ENCODE assay signal across 8 mouse cellular contexts in genomic region chr4:72199571-72200558, GRCm38 (mm10). TPM values are rescaled to one million over a fixed set of nuclear protein-coding genes. Genes with fewer than 3 reads are reported as not detected.
DNase-seq lines count a peak whose midpoint lies in the region; ATAC-seq and TF ChIP-seq lines count a peak whose summit lies in the region.

No protein-coding gene starts in this region.

- TF ChIP-seq EP300 in MEL (IDR thresholded peaks at IDR 0.05; ENCODE audit: low read depth in 1 of 2, low read length in 2 of 2), result no peak

- TF ChIP-seq POLR2A in MEL (IDR thresholded peaks at IDR 0.05; ENCODE audit: control insufficient read depth in 1 of 2, insufficient read depth in 1 of 2, low read depth in 1 of 2, low read length in 2 of 2, poor library complexity in 1 of 2), result no peak
- TF ChIP-seq POLR2A in spleen, adult 2 months (IDR thresholded peaks at IDR 0.05; ENCODE audit: low read depth, low read length), result no peak

- no peak for TF ChIP-seq RAD21 in MEL (IDR thresholded peaks at IDR 0.05; ENCODE audit: low read depth, low read length)

- no peak for TF ChIP-seq CTCF in MEL (IDR thresholded peaks at IDR 0.05 in 2 of 3, conservative IDR thresholded peaks at IDR 0.05 in 1 of 3; ENCODE audit: control insufficient read depth in 1 of 3, insufficient read depth in 1 of 3, low read depth in 2 of 3, low read length in 3 of 3, poor library complexity in 1 of 3, severe bottlenecking in 1 of 3)
- no peak for TF ChIP-seq CTCF in spleen, adult 2 months (IDR thresholded peaks at IDR 0.05; ENCODE audit: extremely low read depth, insufficient read depth, insufficient read length, insufficient replicate concordance)

- H3K36me3 ChIP-seq in MEL (ENCODE audit: control insufficient read depth in 1 of 2, insufficient read depth in 2 of 2, low read length in 2 of 2), result peaks cover 0 to 38% of the 10 kb centered on the region in 2 experiments; a peak in 2 of 4 replicates
- no peaks in the 10 kb centered on the region for H3K36me3 ChIP-seq in hindbrain, embryonic 16.5 days (ENCODE audit: control insufficient read depth, insufficient read depth, low read length)
- peaks cover 6% of the 10 kb centered on the region for H3K36me3 ChIP-seq in midbrain, embryonic 10.5 days
- no peaks in the 10 kb centered on the region for H3K36me3 ChIP-seq in spleen, adult 2 months (ENCODE audit: control insufficient read depth, insufficient read depth, low read length)

- peaks cover 23% of the 10 kb centered on the region for H3K79me2 ChIP-seq in MEL (ENCODE audit: control insufficient read depth, insufficient read depth, low read length, poor library complexity)

- H3K9ac ChIP-seq in MEL (ENCODE audit: control insufficient read depth, low read depth, low read length, poor library complexity, severe bottlenecking), result peak overlapping the region; percentile 89
- peak overlapping the region; percentile 86 for H3K9ac ChIP-seq in hindbrain, embryonic 16.5 days (ENCODE audit: low read depth, low read length)

- ATAC-seq in hindbrain, embryonic 16.5 days, result peak; percentile 0; the same call in 1 of the 2 replicates
- ATAC-seq in megakaryocyte progenitor cell, adult 5-6 weeks (replicated peaks; ENCODE audit: poor library complexity), result no peak

- H3K27me3 ChIP-seq in MEL (ENCODE audit: control insufficient read depth in 1 of 2, insufficient read depth in 2 of 2, low read length in 2 of 2), result no peaks in the 10 kb centered on the region
- no peaks in the 10 kb centered on the region for H3K27me3 ChIP-seq in hindbrain, embryonic 16.5 days (replicated peaks; ENCODE audit: control insufficient read depth, insufficient read depth, low read length)
- H3K27me3 ChIP-seq in midbrain, embryonic 10.5 days (ENCODE audit: low read depth, poor library complexity, severe bottlenecking), result peaks cover 41% of the 10 kb centered on the region
- peaks cover 10% of the 10 kb centered on the region for H3K27me3 ChIP-seq in spleen, adult 2 months (ENCODE audit: control insufficient read depth, insufficient read depth, low read length)

- intact Hi-C loops in left cerebral cortex, postnatal 14 days (cut with DNase I), result loop anchor here (5.0 to 10.0 kb wide), 3 partner anchors 53 to 842 kb away; no protein-coding TSS in a partner anchor

- peak; percentile 66 for DNase-seq in MEL (ENCODE audit: low read depth, low spot score)
- DNase-seq in frontal cortex, postnatal 10 days (ENCODE audit: low spot score in 2 of 2), result peak; percentile 53 to 56
- peak; percentile 35 to 47 for DNase-seq in left cerebral cortex, postnatal 14 days (ENCODE audit: low spot score in 2 of 2)
- peak; percentile 76 for DNase-seq in midbrain, embryonic 10.5 days (ENCODE audit: low spot score)
- DNase-seq in spleen, adult 2 months (ENCODE audit: low read depth in 1 of 2, low spot score in 2 of 2), result peak in 1 of 2 experiments; percentile 42

- under 1% methylated on average over 85 of the region's 103 CpGs for WGBS in hindbrain, embryonic 16.5 days
- WGBS in midbrain, embryonic 10.5 days, result under 1% methylated on average over 103 of the region's 103 CpGs
- 1% methylated on average over 103 of the region's 103 CpGs for WGBS in spleen, adult 2 months

- peak overlapping the region; percentile 53 for H3K4me2 ChIP-seq in hindbrain, embryonic 16.5 days (ENCODE audit: low read length)

- peaks cover 5 to 21% of the 10 kb centered on the region in 2 experiments for H3K4me1 ChIP-seq in MEL (ENCODE audit: control insufficient read depth in 1 of 2, insufficient read depth in 2 of 2, low read length in 2 of 2)
- H3K4me1 ChIP-seq in brown adipose tissue, adult 24 weeks (ENCODE audit: control insufficient read depth, insufficient read depth, insufficient read length, low read length), result no peaks in the 10 kb centered on the region
- H3K4me1 ChIP-seq in hindbrain, embryonic 16.5 days (ENCODE audit: control insufficient read depth, insufficient read depth, low read depth, low read length), result peaks cover 27% of the 10 kb centered on the region
- H3K4me1 ChIP-seq in midbrain, embryonic 10.5 days, result peaks cover 68% of the 10 kb centered on the region
- peaks cover 2% of the 10 kb centered on the region; the same call in 1 of the 2 replicates for H3K4me1 ChIP-seq in spleen, adult 2 months (ENCODE audit: control insufficient read depth, insufficient read depth, insufficient read length)

- no peaks in the 10 kb centered on the region for H3K9me3 ChIP-seq in MEL (replicated peaks; ENCODE audit: insufficient read depth, low read length)
- no peaks in the 10 kb centered on the region for H3K9me3 ChIP-seq in hindbrain, embryonic 16.5 days (ENCODE audit: control insufficient read depth, low read length)
- no peaks in the 10 kb centered on the region for H3K9me3 ChIP-seq in midbrain, embryonic 10.5 days (replicated peaks)

- peak overlapping the region; percentile 86 for H3K27ac ChIP-seq in MEL (ENCODE audit: control insufficient read depth, low read depth, low read length)
- peak overlapping the region; percentile 75 for H3K27ac ChIP-seq in brown adipose tissue, adult 24 weeks (replicated peaks; ENCODE audit: low read depth, low read length)
- H3K27ac ChIP-seq in hindbrain, embryonic 16.5 days (ENCODE audit: low read depth, low read length), result peak overlapping the region; percentile 92
- peak overlapping the region; percentile 94 for H3K27ac ChIP-seq in midbrain, embryonic 10.5 days (replicated peaks)
- peak overlapping the region; percentile 89 for H3K27ac ChIP-seq in spleen, adult 2 months (ENCODE audit: insufficient read depth, low read length)

- peak overlapping the region; percentile 78 to 89 for H3K4me3 ChIP-seq in MEL (ENCODE audit: control insufficient read depth in 1 of 2, insufficient read depth in 1 of 2, low read depth in 2 of 2, low read length in 2 of 2)
- peak overlapping the region; percentile 74 for H3K4me3 ChIP-seq in brown adipose tissue, adult 24 weeks (ENCODE audit: insufficient read depth, low read depth, low read length)
- H3K4me3 ChIP-seq in hindbrain, embryonic 16.5 days (ENCODE audit: low read length), result peak overlapping the region; percentile 82
- H3K4me3 ChIP-seq in midbrain, embryonic 10.5 days, result peak overlapping the region; percentile 81
- H3K4me3 ChIP-seq in spleen, adult 2 months (ENCODE audit: extremely low read depth, insufficient read depth, insufficient read length), result peak overlapping the region; percentile 73

TF ChIP-seq in MEL, 35 proteins besides CTCF, POLR2A, EP300 and RAD21:
- TF ChIP-seq ZNF384 (IDR thresholded peaks at IDR 0.05; ENCODE audit: low read depth, low read length) (no peak), MAX (IDR thresholded peaks at IDR 0.05; ENCODE audit: low read length) (peak; percentile 38), MXI1 (IDR thresholded peaks at IDR 0.05; ENCODE audit: low read depth, low read length) (no peak; the same call in 1 of the 2 replicates), MAZ (IDR thresholded peaks at IDR 0.05; ENCODE audit: low read depth, low read length) (0 out of 2 replicates have a peak, but pooled peaks have one; percentile 11), JUND (IDR thresholded peaks at IDR 0.05; ENCODE audit: low read depth, low read length) (no peak), NRF1 (IDR thresholded peaks at IDR 0.05; ENCODE audit: insufficient read depth, low read depth, low read length, poor library complexity, severe bottlenecking) (peak; percentile 25; the same call in 1 of the 2 replicates), TAL1 (IDR thresholded peaks at IDR 0.05; ENCODE audit: low read length) (no peak), KAT2A (conservative IDR thresholded peaks at IDR 0.05; ENCODE audit: low read depth, low read length) (no peak)

RNA-seq across cellular contexts. Expression of gene Tle1, which starts 0.9 kb away (rescaled TPM):
- total RNA-seq in MEL (2012; rRNA removed), result 21.1 TPM in 2 replicates
- 10 to 100 TPM in 1 of 2 experiments, not detected in 1; 22.5 TPM for polyA plus RNA-seq in MEL (2012; ENCODE audit: insufficient read depth in 1 of 2, insufficient read length in 2 of 2, low read depth in 1 of 2, low replicate concordance in 2 of 2, missing spikeins in 1 of 2)
- polyA plus RNA-seq in brown adipose tissue, adult 24 weeks (2012; ENCODE audit: insufficient read depth, insufficient read length, missing spikeins), result 10.5 and 12.5 TPM in 2 replicates
- 26.8 and 31.5 TPM in 2 replicates for polyA plus RNA-seq in hindbrain, embryonic 16.5 days (2015; fragmentation: Nextera tagmentation; extraction: Ambion mirVana)
- 10 to 100 TPM; 37.7 to 41.8 TPM for total RNA-seq in left cerebral cortex, postnatal 14 days (2021)
- 27.2 and 30.6 TPM in 2 replicates for polyA plus RNA-seq in midbrain, embryonic 10.5 days (2016; fragmentation: Nextera tagmentation; extraction: Ambion mirVana)
- polyA plus RNA-seq in spleen, adult 2 months (2012; rRNA removed), result 8.5 and 10.6 TPM in 2 replicates
- 6.0 and 7.3 TPM in 2 replicates for total RNA-seq in megakaryocyte progenitor cell, adult 5-6 weeks (2015)
- 9.2 and 18.9 TPM in 2 replicates for total RNA-seq in megakaryocyte progenitor cell, adult 5-6 weeks (2017)
